Mouse (Mus musculus) pancreas, adult 10 weeks (tissue): Measurements from ENCODE around the gene Dynlrb2. TPM values are rescaled to one million over a fixed set of nuclear protein-coding genes. Genes with fewer than 3 reads are reported as not detected.

Source experiments
- polyA plus RNA-seq: library from polyadenylated mRNA; stranded (reverse); fragments of 350-450 nt; fragmentation: Illumina TruSeq; extraction: RNeasy Lipid Tissue Mini Kit (QIAGEN cat#74804); gene quantifications from one replicate; pipeline ENCODE4 v1.2.3, GENCODE M21; 2015; ENCODE audit warnings: low read depth, low replicate concordance; ENCODE audit not compliant: insufficient read depth

The Dynlrb2 gene
- polyA plus RNA-seq = 2.1 TPM

GRCm38 (mm10) chr8:116504477-116505120 lies at the start of gene Dynlrb2:
Dynlrb2 (plus strand) TSS chr8:116504974.

Other genes with a start within 250 kb of the Dynlrb2 start
- 0.44 TPM for gene Cdyl2, start 228.0 kb downstream of the Dynlrb2 start, polyA plus RNA-seq